Mouse (Mus musculus) liver, adult 2 months (tissue): Measurements from ENCODE around the gene Ralgds. TPM values are rescaled to one million over a fixed set of nuclear protein-coding genes. Genes with fewer than 3 reads are reported as not detected.

ENCODE experiments used
- DNase-seq: peaks from one replicate; pipeline ENCODE4 v3.0.0-alpha.2; 2011; ENCODE audit warnings: low read depth, low spot score; ENCODE audit errors: extremely low read depth
- H3K27ac ChIP-seq: fragments of 200-500 bp; replicated peaks from 2 replicates; pipeline ENCODE4 v1.5.1; 2012; ENCODE audit warnings: low read depth, mild to moderate bottlenecking, control low read depth, inconsistent platforms, low read length; ENCODE audit not compliant: insufficient read depth
- H3K27me3 ChIP-seq: fragments of 200-500 bp; 2 replicates; pipeline ENCODE4 v1.6.1; 2012; ENCODE audit warnings: mild to moderate bottlenecking, moderate library complexity, low read length, inconsistent platforms; ENCODE audit not compliant: control insufficient read depth, insufficient read depth
- H3K36me3 ChIP-seq: fragments of 200-500 bp; 2 replicates; pipeline ENCODE4 v1.6.1; 2012; ENCODE audit warnings: low read length, inconsistent platforms; ENCODE audit not compliant: control insufficient read depth, insufficient read depth
- H3K4me1 ChIP-seq: fragments of 200-500 bp; 2 replicates; pipeline ENCODE4 v1.6.1; 2011; ENCODE audit warnings: low read length; ENCODE audit not compliant: control insufficient read depth, insufficient read depth
- H3K4me3 ChIP-seq: fragments of 200-500 bp; 2 replicates; pipeline ENCODE4 v1.5.1; 2011; ENCODE audit warnings: low read depth, mild to moderate bottlenecking, control low read depth, low read length, moderate library complexity; ENCODE audit not compliant: insufficient read depth
- H3K79me2 ChIP-seq: fragments of 200-500 bp; 2 replicates; pipeline ENCODE4 v1.6.1; 2012; ENCODE audit warnings: inconsistent platforms, mild to moderate bottlenecking, low read length, moderate library complexity; ENCODE audit not compliant: control insufficient read depth, insufficient read depth
- H3K9ac ChIP-seq: fragments of 200-500 bp; 2 replicates; pipeline ENCODE4 v1.6.1; 2012; ENCODE audit warnings: low read depth, mild to moderate bottlenecking, control low read depth, inconsistent platforms, low read length
- CTCF ChIP-seq: fragments of 200-500 bp; IDR thresholded peaks from 2 replicates; pipeline ENCODE4 v1.5.1; 2011; ENCODE audit warnings: low read depth, low read length, control low read depth
- POLR2A ChIP-seq: fragments of 200-500 bp; IDR thresholded peaks from 2 replicates; pipeline ENCODE4 v1.6.1; 2011; ENCODE audit warnings: low read length, control low read depth; ENCODE audit not compliant: insufficient read depth; ENCODE audit errors: extremely low read depth
- WGBS: fragments of 180-500 bp; shearing (Covaris S2); methylation state at CpG from one replicate; pipeline ENCODE4 v1.1.7; 2018; 5-methylcytosine and 5-hydroxymethylcytosine counted together
- polyA plus RNA-seq: library from polyadenylated mRNA; depleted of rRNA; stranded (reverse); fragments of >200 nt; gene quantifications from 2 replicates; pipeline ENCODE4 v1.2.3, GENCODE M21; 2012
- total RNA-seq: library from RNA; depleted of rRNA; stranded (reverse); fragments of >200 nt; gene quantifications from 2 replicates; pipeline ENCODE4 v1.2.3, GENCODE M21; 2014

Gene Ralgds
- total and polyA plus RNA-seq, 2 experiments: 1.1 to 3.0 TPM

DNA sequence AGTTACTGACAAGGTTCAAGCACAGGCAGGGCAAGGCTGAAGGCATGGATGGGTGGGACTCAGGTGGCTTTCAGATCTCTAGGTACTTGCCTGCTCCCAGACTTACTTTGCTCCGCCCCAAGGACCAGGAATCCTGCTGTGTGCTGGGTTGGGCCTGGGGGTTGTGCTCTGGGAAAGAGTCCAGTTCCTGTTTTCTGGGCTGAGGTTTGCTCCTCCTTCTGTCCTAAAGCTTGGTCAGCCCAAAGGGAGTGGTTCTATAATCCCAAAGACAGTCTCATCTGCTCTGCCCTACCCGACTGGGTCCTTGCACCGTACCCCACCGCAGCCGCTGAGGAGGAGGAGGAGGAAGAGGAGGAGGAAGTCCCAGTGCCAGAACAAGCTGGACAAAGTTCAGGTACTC is 16.3 kb upstream of the Ralgds start, which contains the start of gene Gbgt1:
Gene Gbgt1, plus strand, starts transcription at position 221 of the 400 bp plus-strand sequence.
- 84% methylated on average over 5 of the region's 5 CpGs for WGBS
- TF ChIP-seq POLR2A: no peak
- TF ChIP-seq CTCF: no peak
- H3K4me1 ChIP-seq: no peaks in the 10 kb centered on the region
- no peak within 1 kb of the TSS for H3K27ac ChIP-seq
- DNase-seq: no peak
- no peaks in the 10 kb centered on the region for H3K27me3 ChIP-seq
- no peak within 1 kb of the TSS for H3K9ac ChIP-seq
- H3K79me2 ChIP-seq: no peaks in the 10 kb centered on the region
- H3K4me3 ChIP-seq: peak within 1 kb of the TSS; percentile 46
- no peaks in the 10 kb centered on the region for H3K36me3 ChIP-seq

DNA sequence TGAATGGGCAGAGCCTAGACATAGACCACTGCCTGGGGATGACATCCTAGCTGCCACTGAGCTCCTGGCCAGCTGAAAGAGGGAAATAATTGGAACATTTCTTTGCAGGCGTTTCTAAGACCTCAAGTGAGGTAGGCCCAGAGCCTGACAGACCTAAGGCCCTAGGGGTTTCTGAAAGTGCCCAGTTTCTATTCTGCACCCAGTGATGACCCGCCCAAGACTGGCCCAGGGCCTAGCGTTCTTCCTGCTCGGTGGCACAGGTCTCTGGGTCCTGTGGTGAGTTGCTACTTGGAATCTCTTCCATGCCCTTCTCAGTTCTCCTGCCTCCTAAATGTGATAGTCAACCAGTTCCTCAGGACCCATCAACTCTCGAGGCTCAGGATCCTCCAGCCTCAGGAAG is 15.4 kb upstream of the Ralgds start:
- no peak for DNase-seq
- H3K27me3 ChIP-seq: no peaks in the 10 kb centered on the region
- TF ChIP-seq POLR2A (no peak), CTCF (no peak)
- no peak overlapping the region for H3K27ac ChIP-seq
- 82% methylated on average over 5 of the region's 5 CpGs for WGBS
- H3K9ac ChIP-seq: no peak overlapping the region
- H3K79me2 ChIP-seq: no peaks in the 10 kb centered on the region
- H3K36me3 ChIP-seq: no peaks in the 10 kb centered on the region
- H3K4me1 ChIP-seq: no peaks in the 10 kb centered on the region
- H3K4me3 ChIP-seq: no peak overlapping the region

- Histone ChIP-seq H3K4me1 (no peaks in the 10 kb centered on the region), H3K27ac (no peak overlapping the region), H3K9ac (no peak overlapping the region), H3K79me2 (no peaks in the 10 kb centered on the region), H3K36me3 (no peaks in the 10 kb centered on the region), H3K27me3 (no peaks in the 10 kb centered on the region), H3K4me3 (no peak overlapping the region)
- 84% methylated on average over 4 of the region's 4 CpGs for WGBS
- DNase-seq: no peak
- TF ChIP-seq CTCF: no peak
- TF ChIP-seq POLR2A: no peak
These were observed 14.5 kb upstream of the Ralgds start for GRCm38 (mm10) chr2:28498431-28498830.

GRCm38 (mm10) chr2:28502987-28503386 is 9.9 kb upstream of the Ralgds start:
- DNase-seq: no peak
- H3K4me1 ChIP-seq: no peaks in the 10 kb centered on the region
- H3K36me3 ChIP-seq: no peaks in the 10 kb centered on the region
- 71% methylated on average over 10 of the region's 10 CpGs for WGBS
- H3K79me2 ChIP-seq: no peaks in the 10 kb centered on the region
- H3K27me3 ChIP-seq: 0 out of 2 replicates have a peak, but pooled peaks cover 2% of the 10 kb centered on the region
- H3K9ac ChIP-seq: no peak overlapping the region
- no peak overlapping the region for H3K27ac ChIP-seq
- TF ChIP-seq POLR2A (no peak), CTCF (no peak)
- H3K4me3 ChIP-seq: no peak overlapping the region

DNA sequence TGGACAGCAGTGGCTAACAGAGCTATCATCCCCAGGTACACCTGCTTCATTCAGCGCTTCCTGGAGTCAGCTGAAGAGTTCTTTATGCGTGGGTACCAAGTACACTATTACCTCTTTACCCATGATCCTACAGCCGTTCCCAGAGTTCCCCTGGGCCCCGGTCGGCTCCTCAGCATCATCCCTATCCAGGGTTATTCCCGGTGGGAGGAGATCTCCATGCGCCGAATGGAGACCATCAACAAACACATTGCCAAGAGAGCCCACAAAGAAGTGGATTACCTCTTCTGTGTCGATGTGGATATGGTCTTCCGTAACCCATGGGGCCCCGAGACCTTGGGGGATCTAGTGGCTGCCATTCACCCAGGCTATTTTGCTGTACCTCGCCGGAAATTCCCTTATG is 8.2 kb upstream of the Ralgds start:
- Histone ChIP-seq H3K4me1 (no peaks in the 10 kb centered on the region), H3K27ac (no peak overlapping the region), H3K79me2 (no peaks in the 10 kb centered on the region), H3K9ac (no peak overlapping the region), H3K4me3 (no peak overlapping the region), H3K27me3 (0 out of 2 replicates have a peak, but pooled peaks cover 2% of the 10 kb centered on the region), H3K36me3 (no peaks in the 10 kb centered on the region)
- 85% methylated on average over 13 of the region's 13 CpGs for WGBS
- DNase-seq: no peak
- no peak for TF ChIP-seq CTCF
- TF ChIP-seq POLR2A: no peak

DNA sequence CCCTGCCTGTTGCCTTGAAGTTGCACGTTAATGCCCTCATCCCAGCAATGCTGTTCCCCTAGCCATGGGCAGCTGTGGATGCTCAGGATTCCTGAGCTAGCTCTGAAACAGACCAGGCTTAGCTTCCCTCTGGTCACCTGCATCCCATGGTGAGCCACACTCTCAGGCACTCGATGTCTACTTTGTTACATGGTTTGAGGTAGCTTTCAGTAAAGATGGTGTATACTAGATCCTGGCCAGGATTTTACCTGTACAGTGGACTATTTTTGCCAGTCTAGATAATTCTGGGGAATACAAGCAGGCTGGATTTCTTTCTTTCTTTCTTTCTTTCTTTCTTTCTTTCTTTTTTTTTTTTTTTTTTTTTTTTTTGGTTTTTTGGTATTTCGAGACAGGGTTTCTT is 7.1 kb upstream of the Ralgds start, which contains the start of gene Gm10134:
Gene Gm10134, plus strand, starts transcription at position 301 of the 400 bp plus-strand sequence.
- H3K79me2 ChIP-seq: no peaks in the 10 kb centered on the region
- no peak within 1 kb of the TSS for H3K4me3 ChIP-seq
- no peak within 1 kb of the TSS for H3K9ac ChIP-seq
- no peak for TF ChIP-seq CTCF
- no peak for TF ChIP-seq POLR2A
- no peaks in the 10 kb centered on the region for H3K4me1 ChIP-seq
- H3K36me3 ChIP-seq: no peaks in the 10 kb centered on the region
- DNase-seq: no peak
- no peak within 1 kb of the TSS for H3K27ac ChIP-seq
- 64% methylated on average over 3 of the region's 3 CpGs for WGBS
- 0 out of 2 replicates have a peak, but pooled peaks cover 2% of the 10 kb centered on the region for H3K27me3 ChIP-seq
